Mouse (Mus musculus) heart, embryonic 12.5 days (tissue): Measurements from ENCODE around the gene Lat2. TPM values are rescaled to one million over a fixed set of nuclear protein-coding genes. Genes with fewer than 3 reads are reported as not detected.
A peak's percentile ranks its signal among the peaks of the same experiment; 100 is the strongest.

Experiments used
- ATAC-seq: fragments of 200-750 bp; cut with Nextera tagmentation; 2 replicates; pipeline ENCODE4 v1.8.0; 2017; ENCODE audit warnings: moderate TSS enrichment, moderate library complexity; ENCODE audit not compliant: insufficient number of reproducible peaks, low FRiP score
- H3K27ac ChIP-seq: fragments of 300-500 bp; sonication (generic); 2 replicates; pipeline ENCODE4 v1.5.1; 2016; ENCODE audit warnings: mild to moderate bottlenecking, moderate library complexity; ENCODE audit not compliant: poor library complexity, severe bottlenecking
- H3K27me3 ChIP-seq: fragments of 300-500 bp; sonication (generic); replicated peaks from 2 replicates; pipeline ENCODE4 v1.6.1; 2016; ENCODE audit warnings: mild to moderate bottlenecking, moderate library complexity
- H3K36me3 ChIP-seq: fragments of 300-500 bp; sonication (generic); 2 replicates; pipeline ENCODE4 v1.6.1; 2016; ENCODE audit warnings: mild to moderate bottlenecking, moderate library complexity
- H3K4me1 ChIP-seq: fragments of 300-500 bp; sonication (generic); replicated peaks from 2 replicates; pipeline ENCODE4 v1.6.1; 2016; ENCODE audit warnings: mild to moderate bottlenecking
- H3K4me2 ChIP-seq: fragments of 300-500 bp; sonication (generic); 2 replicates; pipeline ENCODE4 v1.6.1; 2016; ENCODE audit warnings: mild to moderate bottlenecking, moderate library complexity
- H3K4me3 ChIP-seq: fragments of 300-500 bp; sonication (generic); 2 replicates; pipeline ENCODE4 v1.5.1; 2016; ENCODE audit warnings: mild to moderate bottlenecking
- H3K9ac ChIP-seq: fragments of 300-500 bp; sonication (generic); 2 replicates; pipeline ENCODE4 v1.6.1; 2016; ENCODE audit warnings: mild to moderate bottlenecking, moderate library complexity
- H3K9me3 ChIP-seq: fragments of 300-500 bp; sonication (generic); replicated peaks from 2 replicates; pipeline ENCODE4 v1.6.1; 2016; ENCODE audit warnings: mild to moderate bottlenecking, moderate library complexity
- WGBS: fragments of 180-500 bp; shearing (Covaris S2); methylation state at CpG from one replicate; pipeline ENCODE4 v1.1.7; 2016; 5-methylcytosine and 5-hydroxymethylcytosine counted together
- microRNA-seq: library from miRNA; unstranded; fragments of <30 nt; microRNA quantifications from one replicate; pipeline ENCODE4, GENCODE M21; 2017
- polyA plus RNA-seq: library from polyadenylated mRNA; unstranded; fragments of >200 nt; fragmentation: Nextera tagmentation; extraction: Ambion mirVana; gene quantifications from 2 replicates; pipeline ENCODE4 v1.2.1, GENCODE M21; 2016

Lat2 gene
- polyA plus RNA-seq, 1 experiment from 2014 or later, result 2.8 TPM

DNA sequence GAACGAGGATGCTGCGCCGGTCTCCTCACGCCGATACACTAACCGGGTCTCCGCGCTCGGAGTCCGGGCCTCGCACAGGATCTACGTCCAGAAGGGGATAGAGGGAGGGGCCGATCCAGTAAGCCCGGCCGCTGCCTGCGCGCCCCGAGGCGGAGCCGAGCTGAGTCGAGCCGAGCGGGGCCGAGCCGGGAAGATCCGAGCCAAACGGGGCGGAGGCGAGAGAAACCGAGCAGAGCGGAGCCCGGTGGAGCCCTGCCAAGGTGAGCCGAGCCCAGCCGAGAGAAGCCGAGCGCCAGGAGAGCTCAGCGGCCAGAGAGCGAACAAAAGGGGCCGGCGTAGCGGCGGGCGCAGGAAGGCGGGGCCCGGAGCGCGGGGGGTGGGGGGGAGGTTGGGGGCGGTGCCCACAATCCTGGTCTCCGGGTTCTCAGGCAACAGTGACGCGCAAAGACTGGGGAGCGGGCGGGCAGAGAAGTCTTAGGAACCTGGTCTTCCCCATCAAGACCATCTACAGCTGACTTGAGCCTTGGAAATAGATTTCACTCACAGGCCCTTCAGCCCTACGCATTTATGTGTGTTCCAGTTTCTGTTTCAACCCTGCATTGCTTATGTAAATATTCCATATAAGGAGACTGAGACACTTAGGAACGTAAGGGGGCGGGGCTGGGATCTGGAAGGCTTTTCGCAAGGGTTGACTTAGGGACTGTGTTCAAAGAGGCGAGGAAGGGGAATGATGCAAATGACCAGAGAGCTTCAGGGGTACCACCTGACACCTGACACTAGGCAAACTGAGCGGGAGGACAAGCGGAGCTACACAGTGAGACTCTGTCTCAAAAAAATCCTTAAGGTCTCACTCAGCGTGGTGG is 62.5 kb downstream of the Lat2 start, which contains the start of gene Clip2:
Gene Clip2 (minus strand): TSS at position 325 of the 863 bp plus-strand sequence.
- peak within 1 kb of the TSS; percentile 73 for H3K4me3 ChIP-seq
- H3K9ac ChIP-seq, result peak within 1 kb of the TSS; percentile 78
- no peaks in the 10 kb centered on the region for H3K36me3 ChIP-seq
- peaks cover 31% of the 10 kb centered on the region for H3K4me1 ChIP-seq
- H3K27ac ChIP-seq, result peak within 1 kb of the TSS; percentile 84
- H3K27me3 ChIP-seq, result 0 out of 2 replicates have a peak, but pooled peaks cover 8% of the 10 kb centered on the region
- WGBS, result 1% methylated on average over 61 of the region's 61 CpGs
- peak; percentile 88 for ATAC-seq
- H3K9me3 ChIP-seq, result 0 out of 2 replicates have a peak, but pooled peaks cover 3% of the 10 kb centered on the region
- H3K4me2 ChIP-seq, result peak within 1 kb of the TSS; percentile 77

DNA sequence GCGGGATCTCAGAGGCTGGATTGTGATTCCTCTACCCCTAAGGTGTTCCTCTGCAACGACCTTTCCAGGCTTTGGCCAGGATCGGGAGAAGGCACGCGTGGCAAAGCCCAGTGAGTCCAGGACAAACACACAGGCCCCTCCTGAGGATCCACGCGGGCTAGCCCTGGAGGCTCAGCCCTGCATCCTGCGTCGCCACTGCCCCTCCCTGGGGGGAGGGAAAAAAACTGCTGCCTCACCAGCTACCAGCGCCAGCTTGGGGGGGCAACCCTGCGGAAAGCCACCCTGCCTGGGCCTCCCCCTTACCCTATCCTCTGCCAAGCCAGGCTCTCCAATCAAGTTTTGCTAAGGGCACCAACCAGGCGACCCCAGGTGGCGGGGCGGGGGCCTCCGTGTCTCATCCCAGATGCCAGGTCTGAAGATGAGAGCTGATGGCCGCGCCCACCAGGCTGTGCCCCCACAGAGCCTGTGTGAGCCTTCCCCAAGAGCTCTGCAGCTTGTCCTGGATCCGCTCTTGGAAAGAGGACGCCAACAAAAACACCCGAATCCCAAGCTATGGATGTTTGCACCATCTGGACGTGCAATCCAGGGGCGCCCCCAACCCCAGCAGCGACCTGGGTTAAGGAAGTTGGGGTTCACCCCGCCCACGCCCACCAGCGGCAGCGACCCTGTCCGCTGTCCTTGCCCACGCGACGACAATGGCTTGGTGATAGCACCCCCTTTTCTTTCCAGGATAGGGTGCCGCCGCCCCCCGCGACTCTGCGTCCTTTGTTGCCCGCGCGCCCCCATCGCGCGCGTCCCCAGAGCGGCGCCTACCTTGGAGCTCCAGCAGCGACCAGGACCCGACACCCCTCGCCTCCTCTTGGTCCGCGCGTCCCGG is 63.4 kb downstream of the Lat2 start:
- peak overlapping the region; percentile 73 for H3K4me3 ChIP-seq
- peak overlapping the region; percentile 77 for H3K4me2 ChIP-seq
- 0 out of 2 replicates have a peak, but pooled peaks cover 8% of the 10 kb centered on the region for H3K27me3 ChIP-seq
- H3K9ac ChIP-seq, result peak overlapping the region; percentile 78
- H3K9me3 ChIP-seq, result no peaks in the 10 kb centered on the region
- 2% methylated on average over 51 of the region's 52 CpGs for WGBS
- peak overlapping the region; percentile 84 for H3K27ac ChIP-seq
- ATAC-seq, result peak; percentile 19
- no peaks in the 10 kb centered on the region for H3K36me3 ChIP-seq
- H3K4me1 ChIP-seq, result peaks cover 31% of the 10 kb centered on the region

DNA sequence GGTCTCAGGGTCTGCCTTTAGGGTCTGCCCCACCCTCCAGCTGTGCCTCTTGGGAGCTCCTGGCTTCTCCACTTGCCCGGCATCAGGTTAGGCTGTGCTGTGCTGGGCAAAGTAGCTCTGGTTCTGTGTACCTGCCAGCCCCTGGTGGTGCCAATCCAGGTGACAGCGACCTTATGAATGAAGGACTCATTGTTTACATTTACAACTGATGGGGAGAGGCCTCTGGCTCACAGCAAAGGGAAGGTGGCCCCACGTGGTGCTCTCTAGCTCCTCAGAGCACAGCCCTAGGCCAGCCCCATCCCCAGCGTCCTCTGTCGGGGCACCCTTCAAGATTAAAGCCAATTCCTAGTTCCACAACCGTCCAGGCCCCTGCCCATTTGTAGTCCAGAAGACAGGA is 64.0 kb downstream of the Lat2 start:
- Histone ChIP-seq H3K9ac (peak overlapping the region; percentile 78), H3K9me3 (no peaks in the 10 kb centered on the region), H3K4me2 (peak overlapping the region; percentile 77), H3K4me3 (peak overlapping the region; percentile 73), H3K27ac (peak overlapping the region; percentile 84), H3K27me3 (0 out of 2 replicates have a peak, but pooled peaks cover 8% of the 10 kb centered on the region), H3K4me1 (peaks cover 31% of the 10 kb centered on the region), H3K36me3 (no peaks in the 10 kb centered on the region)
- ATAC-seq, result no peak
- WGBS, result 12% methylated on average over 6 of the region's 6 CpGs

Small RNAs within 50 kb of the gene (microRNA-seq; reads per million reads assigned to microRNA genes)
- gene Mir7228, result not detected

Other genes with a start within 250 kb of the Lat2 start
- gene Gtf2ird1, start 158.3 kb downstream of the Lat2 start, polyA plus RNA-seq, result 64.8 and 72.8 TPM in 2 replicates
- 2.5 and 2.7 TPM in 2 replicates for gene Clip2, start 62.6 kb downstream of the Lat2 start, polyA plus RNA-seq
- not detected in 2 replicates for gene Syna, start 54.9 kb downstream of the Lat2 start, polyA plus RNA-seq
- gene Rfc2, start 33.7 kb downstream of the Lat2 start, polyA plus RNA-seq, result 199 TPM in 2 replicates
- 341 and 342 TPM in 2 replicates for gene Eif4h, start 24.5 kb upstream of the Lat2 start, polyA plus RNA-seq
- gene Limk1, start 73.6 kb upstream of the Lat2 start, polyA plus RNA-seq, result 3.4 and 4.4 TPM in 2 replicates
- gene Eln, start 132.3 kb upstream of the Lat2 start, polyA plus RNA-seq, result 147 and 150 TPM in 2 replicates